Mouse (Mus musculus) layer of hippocampus, adult 11-12 months (tissue): ENCODE measurements around the gene Idh1.

Source experiments
- DNase-seq: peaks from one replicate; pipeline ENCODE4 v3.0.0; 2022; ENCODE audit warnings: low spot score

The Idh1 gene

DNA sequence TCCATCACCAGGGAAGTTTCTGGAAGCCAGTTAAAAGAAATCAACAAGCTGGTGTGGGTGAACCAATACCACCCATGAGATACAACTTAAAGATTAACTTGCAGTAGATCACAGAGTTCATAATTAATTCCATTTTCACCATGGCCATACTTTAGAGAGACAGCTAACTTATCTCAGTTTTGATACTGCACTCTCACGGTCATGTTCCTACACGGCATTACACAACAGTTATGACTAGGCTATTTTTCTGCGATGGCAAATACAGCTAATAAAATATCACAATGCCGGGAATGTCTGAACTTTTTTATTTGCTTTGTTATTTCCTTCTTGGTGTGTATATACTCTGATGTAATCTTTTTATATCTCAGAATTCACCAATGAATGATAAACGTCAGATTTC, 9.4 kb downstream of the Idh1 start:
- no peak for DNase-seq

DNA sequence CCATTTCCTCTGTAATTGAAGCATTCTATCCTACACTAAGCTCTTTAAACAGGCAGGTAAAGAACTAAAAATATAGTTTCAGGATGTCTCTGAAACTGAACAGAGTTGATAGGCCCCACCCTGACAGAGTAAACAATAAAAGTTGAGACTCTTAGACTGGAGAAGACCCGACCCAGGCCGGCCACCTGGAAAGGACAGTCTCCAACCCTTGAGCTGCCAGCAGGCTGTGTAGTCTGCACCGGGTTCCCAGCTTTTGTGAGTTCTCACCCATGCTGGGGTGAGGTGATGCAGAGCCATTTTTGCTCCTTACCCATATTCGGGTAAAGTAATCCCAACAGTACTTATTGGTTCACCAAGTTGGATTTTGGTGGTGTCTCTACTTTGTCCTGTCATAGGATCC, 10.1 kb downstream of the Idh1 start:
- DNase-seq, result no peak

DNA sequence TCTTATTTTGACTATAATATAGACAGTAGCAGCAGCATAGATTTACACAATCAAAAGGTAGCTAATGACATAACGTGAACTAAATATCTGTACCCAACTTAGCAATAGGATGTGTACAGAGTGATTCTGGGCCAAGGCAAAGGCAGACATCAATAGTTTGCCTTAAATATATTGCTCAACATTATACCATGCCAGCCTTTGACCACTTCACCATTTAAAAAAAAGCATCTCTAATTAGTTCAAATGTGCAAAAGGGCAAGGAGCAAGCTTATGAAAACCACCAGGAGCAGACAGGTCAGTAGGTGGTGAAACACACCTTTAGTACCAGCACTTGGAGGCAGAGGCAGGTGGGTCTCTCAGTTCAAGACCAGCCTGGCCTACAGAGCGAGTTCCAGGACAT, 12.6 kb downstream of the Idh1 start:
- no peak for DNase-seq

DNA sequence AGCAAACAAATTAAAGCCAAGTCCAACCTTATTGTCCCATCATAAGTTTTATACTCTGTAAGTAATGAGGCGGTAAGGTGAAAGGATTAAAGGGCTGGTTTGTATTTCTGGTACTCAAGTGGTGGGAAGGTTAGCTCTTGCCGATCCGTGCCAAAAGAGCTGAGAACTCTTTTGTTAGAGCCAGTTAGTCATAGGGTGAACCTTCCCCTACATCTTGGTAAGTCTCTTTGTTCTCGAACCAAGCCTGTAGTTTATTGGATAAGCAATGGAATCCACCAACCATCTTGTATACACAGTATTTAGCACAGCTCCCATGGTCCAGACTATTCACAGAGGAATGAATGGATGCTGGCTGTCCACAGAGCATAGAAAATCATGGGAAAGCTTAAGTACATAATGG, 14.7 kb downstream of the Idh1 start:
- no peak for DNase-seq

DNA sequence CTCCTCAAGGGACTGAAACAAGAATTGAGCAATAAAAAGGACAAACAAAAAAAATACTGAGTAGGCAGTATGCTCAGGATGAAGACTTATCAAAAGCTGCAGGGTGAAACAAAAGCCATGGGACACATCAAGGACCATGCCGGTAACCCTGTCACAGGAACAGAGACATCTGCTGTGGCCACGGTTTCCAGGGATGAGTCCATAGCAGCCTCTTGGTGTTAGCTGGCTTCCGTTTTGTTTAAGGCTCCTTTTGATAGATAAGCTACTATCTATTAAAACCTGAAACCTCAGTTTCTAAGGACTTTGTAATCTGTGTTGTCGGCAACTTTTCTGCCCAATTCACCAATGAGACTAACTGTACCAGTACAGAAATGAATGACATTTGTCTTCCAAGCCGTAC, 16.4 kb downstream of the Idh1 start:
- DNase-seq, result no peak

DNA sequence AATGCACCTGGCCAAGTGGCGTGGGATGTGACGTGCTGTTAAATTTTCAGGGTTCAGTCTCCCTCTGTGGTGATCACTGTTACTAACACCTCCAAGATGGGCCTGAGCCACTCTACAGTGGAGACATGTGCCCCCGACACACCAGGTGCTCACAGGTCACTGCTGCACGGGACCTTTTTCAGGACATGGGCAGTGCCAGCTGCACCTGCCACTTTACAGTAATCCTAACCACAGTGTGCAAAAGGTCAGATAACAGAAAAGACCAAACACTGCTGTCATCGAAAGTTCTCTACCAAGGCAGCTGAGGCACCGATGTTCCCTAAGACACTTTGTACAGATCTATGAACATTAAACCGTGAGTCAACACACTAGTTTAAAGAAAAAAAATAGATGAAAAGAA, 16.8 kb downstream of the Idh1 start:
- DNase-seq, result no peak

DNA sequence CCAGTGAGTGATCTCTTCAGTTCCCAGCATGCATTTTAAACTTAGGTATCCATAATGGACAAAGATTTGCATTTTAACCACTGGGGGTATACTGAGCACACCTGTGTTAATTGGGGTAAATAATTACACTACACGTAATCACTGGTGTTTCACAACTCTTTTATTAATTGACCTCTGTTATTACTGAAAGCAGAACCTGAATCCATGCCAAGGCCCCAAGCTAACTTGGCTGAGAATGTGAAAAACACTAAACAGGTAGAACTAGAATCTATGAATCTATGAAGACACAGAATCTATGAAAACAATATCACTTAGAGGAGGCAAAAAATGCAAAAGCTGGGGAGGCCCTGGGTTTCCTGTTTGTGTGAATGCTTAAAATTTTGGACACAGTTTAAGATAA, 18.8 kb downstream of the Idh1 start:
- DNase-seq, result no peak

DNA sequence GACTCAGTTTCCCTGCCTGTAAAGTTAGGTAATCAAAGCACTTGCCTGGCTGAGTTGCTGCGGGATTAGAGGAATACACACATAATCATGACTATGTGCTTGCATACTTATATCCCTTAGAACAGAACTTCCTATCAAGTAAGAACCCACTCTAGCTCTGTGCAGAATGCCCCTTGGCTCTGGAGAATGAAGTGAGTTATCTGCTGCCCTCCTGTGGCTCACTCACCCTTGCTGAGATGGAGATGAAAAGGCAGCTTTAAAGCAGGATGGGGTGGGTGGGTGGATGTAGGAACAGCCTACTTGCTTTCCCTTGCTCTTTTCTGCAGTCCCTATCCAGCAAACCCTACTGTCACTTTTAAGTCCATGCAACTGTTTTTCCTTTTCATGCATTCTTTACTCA, 24.1 kb downstream of the Idh1 start:
- DNase-seq, result no peak

DNA sequence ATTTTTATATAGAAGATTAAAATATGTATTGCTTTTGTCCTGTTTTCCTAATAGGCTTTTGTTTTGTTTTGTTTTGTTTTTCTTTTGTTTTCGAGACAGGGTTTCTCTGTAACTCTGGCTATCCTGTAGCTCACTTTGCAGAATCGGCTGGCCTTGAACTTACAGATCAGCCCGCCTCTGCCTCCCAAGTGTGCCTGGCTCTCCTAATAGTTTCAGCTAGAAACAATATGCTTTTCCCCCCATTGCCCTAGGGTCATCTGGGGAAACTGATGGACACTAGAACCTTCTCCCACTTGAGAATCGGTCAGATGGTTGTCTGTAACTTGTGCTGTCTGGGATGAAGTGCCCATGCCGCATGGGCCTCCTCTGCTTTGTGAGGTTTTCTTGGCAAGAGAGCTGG, 30.2 kb downstream of the Idh1 start:
- DNase-seq, result no peak

DNA sequence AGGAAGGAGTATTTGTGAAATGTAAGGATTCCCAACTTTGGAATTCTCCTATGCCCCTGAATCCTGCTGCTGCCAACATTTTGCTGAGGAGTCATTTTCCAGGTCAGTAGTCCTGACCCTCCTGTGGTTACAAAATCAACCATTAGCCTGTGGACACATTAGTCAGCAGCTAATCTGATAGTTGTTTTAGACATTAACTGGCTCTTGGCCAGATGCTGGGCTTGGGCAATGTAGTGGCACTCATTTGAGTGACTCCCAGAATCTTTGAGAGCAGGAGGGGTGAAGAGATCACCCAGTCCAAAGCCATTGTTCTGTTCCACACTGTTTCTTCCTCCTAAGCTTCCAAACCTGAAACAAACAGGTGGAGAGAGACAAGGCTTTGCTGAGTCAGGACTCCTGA, 31.5 kb downstream of the Idh1 start:
- no peak for DNase-seq

DNA sequence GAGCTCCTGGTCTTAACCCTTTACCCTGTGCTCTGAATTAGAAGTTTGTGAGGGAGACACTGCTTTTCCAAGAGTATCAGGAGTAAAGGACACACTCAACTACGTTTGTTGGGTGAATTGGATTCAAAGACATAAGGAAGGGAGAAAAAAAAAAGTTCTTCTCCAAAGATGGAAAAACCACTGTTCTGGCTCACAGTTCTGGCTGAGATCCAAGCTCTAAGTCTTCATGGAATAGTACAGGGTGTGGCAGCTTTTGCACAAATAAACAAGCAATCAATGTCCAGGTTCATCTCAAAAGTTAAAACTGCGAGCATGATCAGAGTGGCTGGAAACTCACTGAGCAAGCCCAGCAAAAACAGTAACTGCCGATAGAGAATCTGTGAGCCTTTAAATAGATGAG, 38.3 kb downstream of the Idh1 start:
- no peak for DNase-seq

DNA sequence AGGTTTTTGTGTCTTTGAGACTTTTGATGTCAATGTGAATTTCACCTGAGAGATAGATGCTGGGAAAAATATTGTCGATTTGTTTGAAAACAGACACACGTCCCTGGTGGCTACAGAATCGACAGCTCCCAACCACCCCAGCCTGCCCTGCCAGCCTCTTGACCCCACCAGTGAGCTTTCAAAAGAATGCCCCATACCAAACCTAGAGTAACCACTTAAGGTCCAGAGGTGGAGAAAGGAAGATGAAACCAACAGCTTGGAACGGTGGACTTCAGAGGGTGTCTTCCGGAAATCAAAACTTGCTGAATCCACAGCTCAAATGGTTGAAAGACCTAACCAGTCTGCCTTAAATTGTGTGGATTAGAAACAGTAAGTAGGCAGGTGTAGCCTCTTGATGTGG, 39.0 kb downstream of the Idh1 start:
- no peak for DNase-seq

DNA sequence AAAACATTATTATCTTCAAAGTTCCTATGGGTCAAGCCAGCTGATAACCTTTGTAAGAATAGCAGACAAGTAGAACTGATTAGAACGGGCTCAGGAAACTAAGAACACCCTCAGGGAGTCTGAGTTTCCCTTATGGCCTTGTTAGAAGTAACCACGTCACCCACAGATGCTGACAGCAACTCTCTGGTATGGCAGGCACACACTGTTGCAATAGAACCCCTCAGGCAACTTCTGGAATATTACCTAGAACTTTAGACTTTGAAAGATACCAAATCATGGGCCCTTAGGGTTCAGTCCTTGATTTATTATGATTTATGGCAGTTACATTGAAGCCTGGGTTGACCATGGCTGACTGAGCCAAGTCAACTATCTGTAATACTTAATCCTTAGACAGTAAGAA, 39.7 kb downstream of the Idh1 start:
- no peak for DNase-seq

DNA sequence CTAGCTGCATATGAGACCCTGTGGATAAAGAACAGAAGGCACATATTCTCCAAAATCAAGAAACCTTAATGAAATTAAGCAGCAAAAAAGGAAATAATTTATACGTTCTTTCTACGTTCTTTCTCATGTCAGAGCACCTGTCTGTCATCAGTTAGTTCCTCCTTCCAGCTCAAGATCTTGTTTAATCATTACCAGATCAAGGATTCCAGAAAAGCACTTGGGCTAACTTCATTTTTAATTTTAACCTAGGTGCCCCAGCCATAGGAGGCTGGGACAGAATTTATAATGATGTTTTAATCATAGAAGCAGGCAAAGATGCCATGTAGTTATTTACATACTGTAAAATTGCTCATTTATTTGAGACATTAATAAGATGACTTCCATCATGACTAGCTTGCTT, 41.5 kb downstream of the Idh1 start:
- no peak for DNase-seq

DNA sequence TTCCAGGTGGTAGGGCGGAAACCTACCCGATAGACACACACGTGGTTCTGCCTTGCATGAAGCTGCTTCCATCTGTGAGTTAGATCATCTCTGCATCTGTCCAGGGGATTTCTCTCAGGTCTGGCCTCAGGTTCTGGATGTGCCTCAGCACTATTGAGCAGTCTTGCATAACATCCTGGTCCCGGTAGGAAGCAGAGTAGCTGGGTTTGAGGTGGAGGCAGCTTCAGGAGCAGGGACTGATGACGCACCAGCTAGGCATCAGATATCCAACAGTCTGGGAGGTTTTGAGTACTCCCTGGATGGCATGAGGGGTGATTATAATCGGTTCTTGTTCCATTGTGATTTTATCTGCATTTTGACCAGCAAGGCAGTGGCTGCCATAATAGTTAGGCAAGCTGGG, 48.7 kb downstream of the Idh1 start:
- no peak for DNase-seq

DNA sequence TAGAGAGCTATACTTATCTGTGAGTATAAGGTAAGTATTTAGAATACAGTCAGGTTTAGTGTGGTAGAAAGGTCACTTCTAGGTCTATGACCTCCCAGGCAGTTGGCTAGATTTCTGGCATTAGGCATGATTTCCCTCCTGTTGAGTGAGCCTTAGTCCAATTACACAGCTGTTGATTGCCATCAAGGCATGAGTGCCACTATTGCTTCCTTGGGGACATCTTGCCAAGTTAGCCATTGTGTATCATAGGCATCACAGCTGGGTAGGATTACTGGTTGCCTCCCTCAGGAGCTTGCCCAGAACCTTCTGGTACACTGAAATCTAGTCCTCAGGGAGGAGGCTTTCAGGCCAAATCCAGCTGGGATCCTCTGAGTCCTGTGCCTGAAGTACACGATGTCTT, 53.5 kb downstream of the Idh1 start:
- DNase-seq, result no peak

DNA sequence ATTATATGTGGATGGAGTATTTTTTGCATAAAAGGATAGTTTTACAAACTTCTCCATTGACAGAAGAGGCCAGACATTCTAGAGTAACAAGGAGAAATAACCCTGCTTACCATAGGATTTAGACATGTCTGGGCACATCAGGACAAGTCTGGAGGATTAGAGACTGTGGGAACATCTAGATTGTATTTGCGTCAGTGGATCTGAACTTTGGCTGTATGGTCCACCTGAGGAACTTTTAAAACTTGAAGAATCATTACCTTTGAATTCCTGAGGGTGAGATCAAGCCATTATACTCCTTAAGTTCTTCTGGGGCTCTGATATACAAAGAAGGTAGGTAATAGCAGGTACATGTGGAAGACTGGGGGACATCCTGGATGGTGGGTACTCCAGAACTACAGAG, 54.6 kb downstream of the Idh1 start:
- DNase-seq, result no peak

DNA sequence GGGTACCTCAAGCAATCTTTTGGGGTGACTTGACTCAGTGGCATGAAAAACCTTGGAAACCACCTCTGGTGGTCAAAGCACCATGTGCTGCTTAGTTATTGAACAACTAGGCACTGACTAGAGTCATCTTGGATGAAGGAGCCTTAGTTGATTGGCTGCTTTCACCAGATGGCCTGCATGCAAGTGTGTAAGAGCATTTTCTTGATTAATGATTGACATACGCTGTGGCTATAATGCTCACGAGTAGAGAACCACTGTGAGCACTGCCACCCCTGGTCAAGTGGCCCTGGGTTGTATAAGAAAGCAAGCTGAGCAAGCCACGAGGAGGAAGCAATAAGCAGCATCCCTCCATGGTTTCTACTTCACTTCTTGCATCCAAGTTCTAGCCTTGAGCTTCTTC, 56.1 kb downstream of the Idh1 start:
- DNase-seq, result no peak

DNA sequence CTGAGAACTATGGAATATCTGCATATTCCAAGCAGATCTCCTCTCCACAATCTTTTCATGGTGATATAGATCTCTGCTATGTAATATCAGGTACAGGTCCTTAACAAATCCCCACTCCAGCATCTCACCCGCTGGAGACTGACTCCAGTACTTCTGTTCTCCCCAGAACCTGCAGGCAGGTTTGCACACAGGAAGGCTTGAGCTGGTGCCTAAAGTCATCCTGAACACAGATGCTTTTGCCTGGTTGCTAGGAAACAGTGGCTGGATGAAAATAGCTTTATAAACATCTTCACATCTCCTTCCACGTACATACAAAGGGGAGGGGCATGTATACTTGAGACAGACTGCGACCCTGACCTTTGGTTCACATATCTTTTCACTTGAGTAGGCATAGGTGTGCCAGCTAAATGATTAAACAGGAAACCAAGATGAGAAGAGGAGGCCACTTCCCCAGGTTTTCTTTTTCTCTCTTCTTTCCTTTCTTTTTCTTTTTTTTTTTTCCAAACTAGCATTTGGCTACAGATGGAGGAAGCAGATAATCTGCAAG, 56.6 kb downstream of the Idh1 start:
- no peak for DNase-seq

DNA sequence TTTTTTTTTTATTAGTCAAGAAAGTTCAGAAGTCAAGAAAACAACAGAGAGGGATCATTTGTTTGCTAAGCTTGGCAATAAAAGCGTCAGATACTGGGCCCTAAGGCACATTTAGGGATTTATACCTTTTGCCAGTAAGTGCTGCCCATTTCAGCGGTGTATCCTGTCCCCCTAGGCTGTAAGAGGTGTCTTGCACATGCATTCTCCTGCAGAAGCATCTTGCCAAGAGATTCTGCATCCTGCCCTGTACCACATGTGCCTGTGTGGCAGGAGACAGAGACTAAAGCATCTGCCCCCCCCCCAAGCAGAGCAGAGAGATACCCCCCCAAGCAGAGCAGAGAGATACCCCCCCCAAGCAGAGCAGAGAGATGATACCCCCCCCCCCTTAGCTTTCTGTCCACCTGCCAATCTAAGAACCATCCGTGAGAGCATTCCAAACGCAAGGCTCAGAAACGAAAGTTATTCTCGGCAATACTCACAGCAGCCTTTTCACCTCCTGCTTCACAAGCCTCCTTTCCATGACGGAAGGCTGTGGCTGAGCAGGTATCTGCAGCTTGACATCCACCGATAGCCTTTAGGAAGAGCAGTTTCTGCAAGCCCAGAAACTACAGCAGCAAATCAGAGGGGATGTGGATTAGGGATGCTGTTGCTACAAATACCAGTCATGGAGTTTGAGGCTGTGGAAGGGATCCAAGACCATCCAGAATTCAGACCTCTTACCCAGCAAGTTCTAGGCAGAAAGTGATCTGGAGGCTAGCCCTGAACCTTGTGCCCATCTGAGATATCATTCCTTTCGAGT, 63.5 kb downstream of the Idh1 start, which contains the start of gene D630023F18Rik:
D630023F18Rik (minus strand) TSS at position 641 of the 799 bp plus-strand sequence.
- DNase-seq, result peak; percentile 43

DNA sequence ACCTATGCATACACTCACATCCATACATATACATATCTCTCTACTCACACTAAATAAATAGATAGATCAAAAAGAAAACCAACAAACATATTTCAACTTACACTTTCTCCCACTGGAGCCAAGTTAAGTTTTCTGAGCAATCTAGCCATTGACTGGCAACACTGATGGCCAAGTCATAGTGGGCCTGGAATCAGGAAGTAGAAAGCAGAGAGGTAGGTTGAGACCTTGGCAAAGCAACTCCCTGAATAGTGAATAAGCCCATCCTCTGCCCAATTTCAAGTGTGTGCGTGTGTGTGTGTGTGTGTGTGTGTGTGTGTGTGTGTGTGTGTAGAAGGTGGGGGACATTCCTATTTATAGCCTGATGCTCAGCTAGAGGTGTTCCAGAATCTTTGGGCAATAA, 66.9 kb downstream of the Idh1 start, which contains the start of gene Gm28845:
Gm28845 (minus strand) TSS at position 121 of the 400 bp plus-strand sequence.
- no peak for DNase-seq

DNA sequence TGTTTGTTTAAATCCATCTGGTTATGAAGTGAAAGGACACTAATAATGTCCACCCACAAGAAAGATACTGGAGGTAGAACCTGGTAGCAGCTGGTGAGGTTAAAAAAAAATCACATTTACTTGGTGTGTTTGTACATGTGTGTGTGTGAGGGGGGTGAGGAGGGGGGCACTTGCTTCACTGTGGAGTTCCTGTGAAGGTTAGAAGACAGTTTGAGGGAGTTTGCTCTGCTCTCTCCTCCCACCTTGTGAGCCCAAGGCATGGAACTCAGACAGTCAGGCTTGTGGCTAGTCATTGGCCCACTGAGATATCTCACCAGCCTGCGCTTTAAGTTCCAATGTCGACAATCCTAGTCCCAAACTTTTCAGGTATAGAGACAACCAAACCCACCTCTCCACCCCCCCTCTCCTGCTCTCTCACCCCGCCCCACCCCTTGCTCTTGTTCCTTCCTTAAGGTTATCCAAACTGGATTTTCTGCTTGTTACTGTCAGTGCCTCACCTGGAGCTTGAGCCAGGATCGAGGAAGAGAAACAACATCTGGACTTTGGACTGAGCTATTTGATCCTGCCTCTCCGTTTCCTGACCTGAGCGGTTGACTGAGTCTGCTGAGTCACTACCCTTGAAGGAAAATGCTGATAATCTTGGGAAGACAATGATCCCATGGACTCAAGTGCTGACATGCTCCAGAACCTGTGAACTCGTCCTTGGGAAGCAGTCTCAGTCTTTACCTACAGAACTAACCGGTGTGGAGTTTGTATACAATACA, 68.0 kb downstream of the Idh1 start:
- no peak for DNase-seq

DNA sequence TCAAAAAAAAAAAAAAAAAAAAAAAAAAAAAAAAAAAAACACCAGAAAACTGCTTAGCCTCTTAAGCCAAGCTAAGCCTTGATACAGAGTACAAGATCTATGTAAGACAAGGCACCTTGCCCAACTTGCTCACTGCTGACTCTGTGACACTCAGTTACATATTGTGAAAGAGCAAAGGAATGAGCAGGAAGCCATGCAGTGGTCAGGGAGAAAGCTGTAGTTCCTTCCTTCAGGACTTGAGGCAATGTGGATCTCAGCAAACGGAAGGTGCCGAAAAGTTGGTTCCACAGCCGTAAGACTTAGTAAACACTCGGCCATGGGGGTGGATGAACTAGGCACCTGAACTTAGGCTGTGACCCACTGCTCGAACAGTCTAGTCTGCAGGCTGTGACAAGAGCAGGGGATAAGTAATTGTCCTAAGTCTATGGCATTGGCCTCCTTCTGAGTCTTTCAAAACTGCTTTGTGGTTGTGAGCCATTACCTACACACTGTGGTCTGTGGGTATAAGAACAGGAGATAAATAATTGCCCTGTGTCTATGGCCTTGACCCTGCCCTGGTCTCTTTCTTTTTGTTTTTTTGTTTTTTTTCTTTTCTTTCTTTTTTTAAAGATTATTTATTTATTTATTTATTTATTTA, 72.6 kb downstream of the Idh1 start:
- DNase-seq, result no peak
